Mouse (Mus musculus) kidney, adult 2 months (tissue): Measurements from ENCODE around the gene Col13a1. TPM values are rescaled to one million over a fixed set of nuclear protein-coding genes. Genes with fewer than 3 reads are reported as not detected.

Experiments
- DNase-seq: peaks from one replicate; pipeline ENCODE4 v3.0.0; 2021
- H3K27ac ChIP-seq: fragments of 200-500 bp; 2 replicates; pipeline ENCODE4 v1.5.1; 2012; ENCODE audit warnings: low read depth, low read length, control low read depth, inconsistent platforms; ENCODE audit not compliant: insufficient read depth
- H3K27me3 ChIP-seq: fragments of 200-500 bp; replicated peaks from 2 replicates; pipeline ENCODE4 v1.6.1; 2012; ENCODE audit warnings: mild to moderate bottlenecking, moderate library complexity, low read length, inconsistent platforms; ENCODE audit not compliant: control insufficient read depth, insufficient read depth
- H3K36me3 ChIP-seq: fragments of 200-500 bp; 2 replicates; pipeline ENCODE4 v1.6.1; 2012; ENCODE audit warnings: mild to moderate bottlenecking, moderate library complexity, low read length, inconsistent platforms; ENCODE audit not compliant: control insufficient read depth, insufficient read depth
- H3K4me1 ChIP-seq: fragments of 200-500 bp; 2 replicates; pipeline ENCODE4 v1.6.1; 2011; ENCODE audit warnings: low read length; ENCODE audit not compliant: control insufficient read depth, insufficient read depth
- H3K4me3 ChIP-seq: fragments of 200-500 bp; 2 replicates; pipeline ENCODE4 v1.5.1; 2011; ENCODE audit warnings: mild to moderate bottlenecking, low read depth, low read length, control low read depth; ENCODE audit not compliant: insufficient read depth
- CTCF ChIP-seq: fragments of 200-500 bp; conservative IDR thresholded peaks from 2 replicates; pipeline ENCODE4 v1.5.1; 2011; ENCODE audit warnings: low read depth, mild to moderate bottlenecking, control low read depth, low read length, moderate library complexity, mixed read lengths; ENCODE audit not compliant: insufficient read depth, insufficient read length
- POLR2A ChIP-seq: fragments of 200-500 bp; IDR thresholded peaks from one replicate; pipeline ENCODE4 v1.6.1; 2011; ENCODE audit warnings: low read depth, low read length, control low read depth
- WGBS: fragments of 180-500 bp; shearing (Covaris S2); methylation state at CpG from one replicate; pipeline ENCODE4 v1.1.7; 2018; 5-methylcytosine and 5-hydroxymethylcytosine counted together
- polyA plus RNA-seq: library from polyadenylated mRNA; depleted of rRNA; stranded (reverse); fragments of >200 nt; gene quantifications from 2 replicates; pipeline ENCODE4 v1.2.3, GENCODE M21; 2012; rRNA removed

The Col13a1 gene
- polyA plus RNA-seq, 1 experiment: 0.44 TPM

GRCm38 (mm10) chr10:61788499-61788898 is 190.4 kb downstream of the Col13a1 start:
- Histone ChIP-seq H3K4me1 (no peaks in the 10 kb centered on the region), H3K27ac (no peak overlapping the region), H3K27me3 (no peaks in the 10 kb centered on the region), H3K4me3 (no peak overlapping the region), H3K36me3 (no peaks in the 10 kb centered on the region)
- no peak for DNase-seq
- TF ChIP-seq POLR2A (no peak), CTCF (no peak)
- 94% methylated on average over 5 of the region's 5 CpGs for WGBS

Other genes starting within 250 kb of the Col13a1 start
- gene H2afy2, start 195.0 kb downstream of the Col13a1 start, polyA plus RNA-seq: 5.4 and 6.1 TPM in 2 replicates
- gene Neurog3, start 154.0 kb upstream of the Col13a1 start, polyA plus RNA-seq: not detected in 2 replicates
- gene Fam241b, start 164.8 kb upstream of the Col13a1 start, polyA plus RNA-seq: 9.6 and 10.3 TPM in 2 replicates